Mouse (Mus musculus) liver, embryonic 14.5 days (tissue): ENCODE measurements around the gene Lefty2. TPM values are rescaled to one million over a fixed set of nuclear protein-coding genes. Genes with fewer than 3 reads are reported as not detected.

Source experiments
- ATAC-seq: fragments of 200-750 bp; cut with Nextera tagmentation; 2 replicates; pipeline ENCODE4 v1.8.0; 2017; ENCODE audit warnings: moderate number of reproducible peaks, mild to moderate bottlenecking, moderate library complexity; ENCODE audit not compliant: insufficient read depth
- DNase-seq, 3 experiments: peaks; one replicate each; pipeline ENCODE4 v3.0.0-alpha.2; 2012 to 2013; ENCODE audit warnings: low read depth in 3 of 3, low spot score in 3 of 3
- H3K27ac ChIP-seq: fragments of 300-500 bp; sonication (generic); 2 replicates; pipeline ENCODE4 v1.5.1; 2014; ENCODE audit warnings: moderate library complexity, mild to moderate bottlenecking, control low read depth, inconsistent platforms
- H3K27me3 ChIP-seq: fragments of 300-500 bp; sonication (generic); 2 replicates; pipeline ENCODE4 v1.6.1; 2014; ENCODE audit warnings: mild to moderate bottlenecking, low read length, moderate library complexity; ENCODE audit not compliant: control insufficient read depth, insufficient read depth
- H3K36me3 ChIP-seq: fragments of 300-500 bp; sonication (generic); replicated peaks from 2 replicates; pipeline ENCODE4 v1.6.1; 2014; ENCODE audit warnings: low read depth; ENCODE audit not compliant: control insufficient read depth, insufficient read depth
- H3K4me1 ChIP-seq, 2 experiments: fragments of 200-500 bp in 1 of 2; fragments of 300-500 bp in 1 of 2; sonication (generic) in 1 of 2; replicated peaks; 2 replicates each; pipeline ENCODE4 v1.6.1; 2012 to 2014; ENCODE audit warnings: antibody characterized with exemption in 1 of 2, inconsistent platforms in 1 of 2, low read length in 1 of 2; ENCODE audit not compliant: control insufficient read depth in 2 of 2, insufficient read depth in 2 of 2
- H3K4me2 ChIP-seq: fragments of 300-500 bp; sonication (generic); 2 replicates; pipeline ENCODE4 v1.6.1; 2014; ENCODE audit warnings: low read depth, mild to moderate bottlenecking, control low read depth, moderate library complexity
- H3K4me3 ChIP-seq, 2 experiments: fragments of 200-500 bp in 1 of 2; fragments of 300-500 bp in 1 of 2; sonication (generic) in 1 of 2; 2 replicates each; pipeline ENCODE4 v1.5.1; 2012 to 2014; ENCODE audit warnings: low read depth in 2 of 2, low read length in 2 of 2, mild to moderate bottlenecking in 2 of 2, control low read depth in 1 of 2, inconsistent platforms in 1 of 2, moderate library complexity in 1 of 2; ENCODE audit not compliant: insufficient read depth in 1 of 2
- H3K9ac ChIP-seq: fragments of 300-500 bp; sonication (generic); replicated peaks from 2 replicates; pipeline ENCODE4 v1.6.1; 2014; ENCODE audit warnings: mild to moderate bottlenecking, control low read depth, moderate library complexity
- H3K9me3 ChIP-seq: fragments of 300-500 bp; sonication (generic); 2 replicates; pipeline ENCODE4 v1.6.1; 2016; ENCODE audit warnings: low read length, mixed read lengths; ENCODE audit not compliant: control insufficient read depth
- CTCF ChIP-seq: IDR thresholded peaks from 2 replicates; pipeline ENCODE4 v1.5.1; 2016; ENCODE audit warnings: antibody characterized with exemption, low read depth, control low read depth
- EP300 ChIP-seq: IDR thresholded peaks from 2 replicates; pipeline ENCODE4 v1.6.1; 2016; ENCODE audit warnings: antibody characterized with exemption, low read depth
- WGBS: fragments of 180-500 bp; shearing (Covaris S2); extraction: QIAGEN DNeasy Blood & Tissue Kit; methylation state at CpG from one replicate; pipeline ENCODE4 v1.1.7; 2014; ENCODE audit not compliant: insufficient replicate concordance; 5-methylcytosine and 5-hydroxymethylcytosine counted together
- polyA plus RNA-seq, 2 experiments: library from polyadenylated mRNA; depleted of rRNA in 1 of 2; stranded (reverse) in 1 of 2; unstranded in 1 of 2; fragments of >200 nt; fragmentation: Nextera tagmentation in 1 of 2; extraction: Ambion mirVana in 1 of 2; gene quantifications; 2 replicates each; pipeline versions ENCODE4 v1.2.1 to v1.2.3; 2012 to 2014

Gene Lefty2
- polyA plus RNA-seq, 2 experiments, result not detected

GRCm38 (mm10) chr1:180911138-180911537, 18.2 kb downstream of the Lefty2 start:
- peak overlapping the region; percentile 31 for H3K9ac ChIP-seq
- no peaks in the 10 kb centered on the region for H3K9me3 ChIP-seq
- DNase-seq, result no peak
- H3K4me3 ChIP-seq, result no peak overlapping the region
- ATAC-seq, result no peak
- peaks cover 31% of the 10 kb centered on the region for H3K36me3 ChIP-seq
- H3K27me3 ChIP-seq, result no peaks in the 10 kb centered on the region
- peaks cover 18 to 25% of the 10 kb centered on the region in 2 experiments for H3K4me1 ChIP-seq
- H3K4me2 ChIP-seq, result peak overlapping the region; percentile 63
- 49% methylated on average over 8 of the region's 8 CpGs for WGBS
- no peak for TF ChIP-seq EP300
- TF ChIP-seq CTCF, result peak; percentile 54
- H3K27ac ChIP-seq, result peak overlapping the region; percentile 33

GRCm38 (mm10) chr1:180911653-180912287, 18.9 kb downstream of the Lefty2 start:
- TF ChIP-seq CTCF (no peak), EP300 (no peak)
- Histone ChIP-seq H3K9me3 (no peaks in the 10 kb centered on the region), H3K4me3 (peak overlapping the region; percentile 23 to 25; a peak in 1 of 4 replicates), H3K36me3 (peaks cover 24% of the 10 kb centered on the region), H3K9ac (peak overlapping the region; percentile 31), H3K4me1 (peaks cover 13 to 25% of the 10 kb centered on the region in 2 experiments), H3K27ac (peak overlapping the region; percentile 9; the same call in 1 of the 2 replicates), H3K27me3 (no peaks in the 10 kb centered on the region), H3K4me2 (peak overlapping the region; percentile 63)
- ATAC-seq, result peak; percentile 55
- no peak for DNase-seq
- WGBS, result 26% methylated on average over 20 of the region's 20 CpGs

- peaks cover 9 to 22% of the 10 kb centered on the region in 2 experiments for H3K4me1 ChIP-seq
- DNase-seq (no peak), ATAC-seq (no peak)
- no peak for TF ChIP-seq EP300
- TF ChIP-seq CTCF, result no peak
- H3K27me3 ChIP-seq, result no peaks in the 10 kb centered on the region
- no peaks in the 10 kb centered on the region for H3K9me3 ChIP-seq
- 69% methylated on average over 5 of the region's 5 CpGs for WGBS
- H3K4me2 ChIP-seq, result no peak overlapping the region
- H3K36me3 ChIP-seq, result peaks cover 14% of the 10 kb centered on the region
- H3K9ac ChIP-seq, result no peak overlapping the region
- no peak overlapping the region for H3K4me3 ChIP-seq
- no peak overlapping the region for H3K27ac ChIP-seq
These were observed 19.9 kb downstream of the Lefty2 start for GRCm38 (mm10) chr1:180912792-180913191.

- no peaks in the 10 kb centered on the region for H3K27me3 ChIP-seq
- H3K9me3 ChIP-seq, result no peaks in the 10 kb centered on the region
- H3K27ac ChIP-seq, result no peak overlapping the region
- ATAC-seq (no peak), DNase-seq (no peak)
- H3K4me2 ChIP-seq, result no peak overlapping the region
- TF ChIP-seq CTCF (no peak), EP300 (no peak)
- H3K4me3 ChIP-seq, result no peak overlapping the region
- H3K36me3 ChIP-seq, result peaks cover 4% of the 10 kb centered on the region
- 84% methylated on average over 4 of the region's 4 CpGs for WGBS
- peaks cover 9 to 22% of the 10 kb centered on the region in 2 experiments for H3K4me1 ChIP-seq
- H3K9ac ChIP-seq, result no peak overlapping the region
These were observed 20.9 kb downstream of the Lefty2 start for GRCm38 (mm10) chr1:180913797-180914196.

GRCm38 (mm10) chr1:180916425-180916824, 23.5 kb downstream of the Lefty2 start:
- ATAC-seq (no peak), DNase-seq (no peak)
- Histone ChIP-seq H3K4me1 (peaks cover 6 to 18% of the 10 kb centered on the region in 2 experiments), H3K36me3 (no peaks in the 10 kb centered on the region), H3K4me3 (no peak overlapping the region), H3K9ac (no peak overlapping the region), H3K27ac (no peak overlapping the region), H3K27me3 (no peaks in the 10 kb centered on the region), H3K9me3 (no peaks in the 10 kb centered on the region), H3K4me2 (no peak overlapping the region)
- TF ChIP-seq CTCF (no peak), EP300 (no peak)
- WGBS, result 55% methylated on average over 11 of the region's 11 CpGs
